Mouse (Mus musculus): ENCODE data around the gene Irgq.

DNA sequence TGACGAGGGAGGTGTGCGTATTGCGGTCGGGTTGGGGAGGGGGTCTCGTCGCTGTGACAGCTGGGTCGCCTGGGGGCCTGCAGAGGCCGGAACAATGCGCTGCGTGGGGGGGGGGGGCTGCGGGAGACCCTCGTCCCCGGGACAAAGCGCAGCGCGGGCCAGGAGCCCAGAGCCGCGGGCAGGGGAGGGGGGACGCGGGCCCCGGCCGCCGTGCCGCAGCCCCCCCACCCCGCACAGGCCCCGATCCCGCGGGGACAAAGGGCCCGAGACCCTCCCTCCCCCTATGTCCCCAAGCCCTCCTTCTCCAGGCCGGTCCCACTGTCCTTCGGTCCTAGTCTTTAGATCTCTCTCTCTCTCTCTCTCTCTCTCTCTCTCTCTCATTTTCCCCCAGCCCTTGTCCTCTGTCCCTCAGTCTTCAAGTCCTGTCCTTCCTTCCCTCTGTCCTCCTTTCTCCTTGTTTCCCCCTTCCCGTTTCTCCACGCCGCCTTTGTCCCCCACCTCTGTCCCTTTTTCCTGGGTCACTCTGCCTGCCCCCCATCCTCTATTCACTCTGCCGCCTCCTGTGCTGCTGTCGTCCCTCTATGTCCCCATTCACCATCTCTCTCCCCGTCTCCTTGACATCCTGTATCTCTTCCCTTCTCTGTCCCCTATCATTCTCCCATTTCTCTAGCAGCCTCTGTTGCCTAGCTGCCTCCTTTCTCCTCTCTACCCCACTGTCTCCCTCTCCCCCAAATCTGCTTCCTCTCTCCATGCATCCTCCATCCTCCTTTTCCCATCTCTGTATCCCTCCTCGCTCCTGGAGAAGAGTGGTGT lies 48.1 kb upstream of the Irgq start:
- TF ChIP-seq CTCF (conservative IDR thresholded peaks at IDR 0.05; ENCODE audit: low read length) (no peak), POU5F1 (IDR thresholded peaks at IDR 0.05; ENCODE audit: borderline replicate concordance, low read length) (no peak), NANOG (IDR thresholded peaks at IDR 0.05; ENCODE audit: borderline replicate concordance, low read length) (no peak)
